Mouse (Mus musculus): ENCODE results near the gene Mrps10. TPM values are rescaled to one million over a fixed set of nuclear protein-coding genes. Genes with fewer than 3 reads are reported as not detected.
A peak's percentile ranks its signal among the peaks of the same experiment; 100 is the strongest.
"Not testable (repeated sequence)": the region's sequence is repeated elsewhere in the genome, so short reads cannot be mapped to it uniquely, and the experiment has no call there.

Gene Mrps10
- polyA plus RNA-seq, 1 experiment from 2014 or later, result 75.3 TPM

GRCm38 (mm10) chr17:47384064-47384463 is 15.4 kb downstream of the Mrps10 start:
- no peak for ATAC-seq (ENCODE audit: low FRiP score)
- no peak overlapping the region for H3K27ac ChIP-seq (replicated peaks)
- 91% methylated on average over 3 of the region's 3 CpGs for WGBS

GRCm38 (mm10) chr17:47385145-47385544 is 16.5 kb downstream of the Mrps10 start, which contains the start of gene Guca1b:
Gene Guca1b (plus strand): TSS chr17:47385393.
- no peaks in the 10 kb centered on the region for H3K9me3 ChIP-seq (replicated peaks)
- H3K27me3 ChIP-seq (replicated peaks), result no peaks in the 10 kb centered on the region
- H3K4me3 ChIP-seq (replicated peaks), result no peak within 1 kb of the TSS
- H3K27ac ChIP-seq (replicated peaks), result no peak within 1 kb of the TSS
- no peak for ATAC-seq (ENCODE audit: low FRiP score)
- no peak within 1 kb of the TSS for H3K4me2 ChIP-seq
- WGBS, result 47% methylated on average over 10 of the region's 10 CpGs
- no peak within 1 kb of the TSS for H3K9ac ChIP-seq (replicated peaks)
- no peaks in the 10 kb centered on the region for H3K4me1 ChIP-seq
- peaks cover 18% of the 10 kb centered on the region for H3K36me3 ChIP-seq

More at GRCm38 (mm10) chr17:47384064-47384463, 15.4 kb downstream of the Mrps10 start:
- no peak overlapping the region for H3K9ac ChIP-seq (replicated peaks)
- H3K4me1 ChIP-seq, result no peaks in the 10 kb centered on the region
- no peak overlapping the region for H3K4me3 ChIP-seq (replicated peaks)
- no peak overlapping the region for H3K4me2 ChIP-seq
- H3K36me3 ChIP-seq, result peaks cover 29% of the 10 kb centered on the region
- no peaks in the 10 kb centered on the region for H3K9me3 ChIP-seq (replicated peaks)
- no peaks in the 10 kb centered on the region for H3K27me3 ChIP-seq (replicated peaks)

- no peak overlapping the region for H3K4me3 ChIP-seq (replicated peaks)
- peaks cover 7% of the 10 kb centered on the region for H3K36me3 ChIP-seq
- H3K27me3 ChIP-seq (replicated peaks), result no peaks in the 10 kb centered on the region
- no peak overlapping the region for H3K9ac ChIP-seq (replicated peaks)
- no peaks in the 10 kb centered on the region for H3K9me3 ChIP-seq (replicated peaks)
- no peak for ATAC-seq (ENCODE audit: low FRiP score)
- WGBS, result 65% methylated on average over 4 of the region's 4 CpGs
- H3K4me1 ChIP-seq, result no peaks in the 10 kb centered on the region
- H3K27ac ChIP-seq (replicated peaks), result no peak overlapping the region
- H3K4me2 ChIP-seq, result no peak overlapping the region
These were observed 18.0 kb downstream of the Mrps10 start for GRCm38 (mm10) chr17:47386649-47387048.

GRCm38 (mm10) chr17:47394223-47394869 is 25.7 kb downstream of the Mrps10 start:
- 19% methylated on average over 24 of the region's 24 CpGs for WGBS
- Histone ChIP-seq H3K36me3 (no peaks in the 10 kb centered on the region), H3K27ac (replicated peaks) (no peak overlapping the region), H3K4me3 (replicated peaks) (peak overlapping the region; percentile 23), H3K9me3 (replicated peaks) (no peaks in the 10 kb centered on the region), H3K4me2 (peak overlapping the region; percentile 52), H3K27me3 (replicated peaks) (peaks cover 32% of the 10 kb centered on the region), H3K4me1 (peaks cover 15% of the 10 kb centered on the region), H3K9ac (replicated peaks) (0 out of 2 replicates have a peak overlapping the region, but pooled peaks have one; percentile 3)
- no peak for ATAC-seq (ENCODE audit: low FRiP score)

- Histone ChIP-seq H3K36me3 (no peaks in the 10 kb centered on the region), H3K4me1 (peaks cover 15% of the 10 kb centered on the region), H3K9ac (replicated peaks) (no peak overlapping the region), H3K27ac (replicated peaks) (no peak overlapping the region), H3K27me3 (replicated peaks) (peaks cover 32% of the 10 kb centered on the region), H3K4me3 (replicated peaks) (peak overlapping the region; percentile 23), H3K9me3 (replicated peaks) (no peaks in the 10 kb centered on the region), H3K4me2 (peak overlapping the region; percentile 52)
- peak; percentile 65; the same call in 1 of the 2 replicates for ATAC-seq (ENCODE audit: low FRiP score)
- WGBS, result 2% methylated on average over 18 of the region's 20 CpGs
These were observed 26.8 kb downstream of the Mrps10 start for GRCm38 (mm10) chr17:47395376-47395913.

GRCm38 (mm10) chr17:47399091-47399490 is 30.4 kb downstream of the Mrps10 start:
- H3K4me1 ChIP-seq, result peaks cover 15% of the 10 kb centered on the region
- H3K27me3 ChIP-seq (replicated peaks), result peaks cover 30% of the 10 kb centered on the region
- no peaks in the 10 kb centered on the region for H3K36me3 ChIP-seq
- no peak overlapping the region for H3K27ac ChIP-seq (replicated peaks)
- 90% methylated on average over 8 of the region's 8 CpGs for WGBS
- no peak overlapping the region for H3K9ac ChIP-seq (replicated peaks)
- no peak overlapping the region for H3K4me3 ChIP-seq (replicated peaks)
- no peaks in the 10 kb centered on the region for H3K9me3 ChIP-seq (replicated peaks)
- no peak for ATAC-seq (ENCODE audit: low FRiP score)
- no peak overlapping the region for H3K4me2 ChIP-seq

GRCm38 (mm10) chr17:47400451-47400850 is 31.8 kb downstream of the Mrps10 start, which contains the start of gene Guca1a:
Gene Guca1a (minus strand): TSS chr17:47400584.
- Histone ChIP-seq H3K27me3 (replicated peaks) (peaks cover 24% of the 10 kb centered on the region), H3K9ac (replicated peaks) (no peak within 1 kb of the TSS), H3K27ac (replicated peaks) (no peak within 1 kb of the TSS), H3K4me2 (no peak within 1 kb of the TSS), H3K9me3 (replicated peaks) (no peaks in the 10 kb centered on the region), H3K36me3 (no peaks in the 10 kb centered on the region), H3K4me1 (peaks cover 3% of the 10 kb centered on the region), H3K4me3 (replicated peaks) (no peak within 1 kb of the TSS)
- no peak for ATAC-seq (ENCODE audit: low FRiP score)
- WGBS, result 69% methylated on average over 10 of the region's 10 CpGs

GRCm38 (mm10) chr17:47407717-47408557 is 39.2 kb downstream of the Mrps10 start:
- Histone ChIP-seq H3K27me3 (replicated peaks) (peaks cover 47% of the 10 kb centered on the region), H3K9me3 (replicated peaks) (no peaks in the 10 kb centered on the region), H3K9ac (replicated peaks) (no peak overlapping the region), H3K36me3 (no peaks in the 10 kb centered on the region), H3K27ac (replicated peaks) (no peak overlapping the region), H3K4me1 (peaks cover 6% of the 10 kb centered on the region), H3K4me3 (replicated peaks) (no peak overlapping the region), H3K4me2 (no peak overlapping the region)
- no peak for ATAC-seq (ENCODE audit: low FRiP score)
- 68% methylated on average over 10 of the region's 10 CpGs for WGBS

- Histone ChIP-seq H3K9ac (replicated peaks) (no peak overlapping the region), H3K27me3 (replicated peaks) (peaks cover 50% of the 10 kb centered on the region), H3K4me1 (peaks cover 6% of the 10 kb centered on the region), H3K27ac (replicated peaks) (no peak overlapping the region), H3K4me3 (replicated peaks) (no peak overlapping the region), H3K4me2 (no peak overlapping the region), H3K36me3 (no peaks in the 10 kb centered on the region), H3K9me3 (replicated peaks) (no peaks in the 10 kb centered on the region)
- 24% methylated on average over 8 of the region's 8 CpGs for WGBS
- no peak for ATAC-seq (ENCODE audit: low FRiP score)
These were observed 39.8 kb downstream of the Mrps10 start for GRCm38 (mm10) chr17:47408558-47408898.

GRCm38 (mm10) chr17:47409897-47410861 is 41.5 kb downstream of the Mrps10 start:
- H3K4me3 ChIP-seq (replicated peaks), result peak overlapping the region; percentile 40
- not testable (repeated sequence) for H3K27ac ChIP-seq (replicated peaks); H3K4me1 ChIP-seq; H3K9me3 ChIP-seq (replicated peaks); H3K36me3 ChIP-seq; H3K9ac ChIP-seq (replicated peaks)
- peak; percentile 45; the same call in 1 of the 2 replicates for ATAC-seq (ENCODE audit: low FRiP score)
- 3% methylated on average over 74 of the region's 74 CpGs for WGBS
- H3K27me3 ChIP-seq (replicated peaks), result peaks cover 51% of the 10 kb centered on the region
- H3K4me2 ChIP-seq, result peak overlapping the region; percentile 68

GRCm38 (mm10) chr17:47420195-47420594 is 51.5 kb downstream of the Mrps10 start:
- Histone ChIP-seq H3K4me3 (replicated peaks) (no peak overlapping the region), H3K9ac (replicated peaks) (no peak overlapping the region), H3K36me3 (no peaks in the 10 kb centered on the region), H3K4me2 (no peak overlapping the region), H3K4me1 (no peaks in the 10 kb centered on the region), H3K27me3 (replicated peaks) (0 out of 2 replicates have a peak, but pooled peaks cover 8% of the 10 kb centered on the region), H3K27ac (replicated peaks) (no peak overlapping the region), H3K9me3 (replicated peaks) (no peaks in the 10 kb centered on the region)
- ATAC-seq (ENCODE audit: low FRiP score), result no peak
- 77% methylated on average over 2 of the region's 2 CpGs for WGBS

All from neural tube, embryonic 15.5 days (tissue).